In genomic region chr2:91206254-91206775, GRCm38 (mm10) we compare ENCODE assay signal across 26 mouse cellular contexts. TPM values are rescaled to one million over a fixed set of nuclear protein-coding genes. Genes with fewer than 3 reads are reported as not detected.
DNase-seq lines count a peak whose midpoint lies in the region; ATAC-seq and TF ChIP-seq lines count a peak whose summit lies in the region.
"Had no signal": no experiment of that assay in that cellular context is flagged by ENCODE, and none has a peak within 500 bp of the region (broad histone marks: within the 10 kb centered on the region; RNA-seq: fewer than 3 reads in every experiment).

No protein-coding gene starts in this region.

- peaks cover 45% of the 10 kb centered on the region for H3K36me3 ChIP-seq in midbrain, postnatal 0 days (ENCODE audit: insufficient read depth, low read length)

- peak; percentile 36 for DNase-seq in layer of hippocampus, adult 11-12 months (ENCODE audit: low spot score)
- no peak for DNase-seq in layer of hippocampus, adult 9-10 months (ENCODE audit: low spot score)
- DNase-seq in right cerebral cortex, adult 18-20 months, result peak; percentile 12
- no peak for DNase-seq in right cerebral cortex, postnatal 14 days
- no peak for DNase-seq in midbrain, postnatal 0 days (ENCODE audit: low spot score)
- DNase-seq: adrenal gland, postnatal 36 days; B cell, adult 2 months; cerebellum, adult 2 months; cerebellum, postnatal 25 days; gastrocnemius, postnatal 14 days; kidney, adult 8-10 months; kidney, postnatal 10 days had no signal

- no peaks in the 10 kb centered on the region for H3K9me3 ChIP-seq in midbrain, postnatal 0 days (ENCODE audit: low read length)
- H3K9me3 ChIP-seq: embryonic facial prominence, embryonic 12.5 days; G1E; heart, embryonic 15.5 days; intestine, embryonic 15.5 days; limb, embryonic 10.5 days; midbrain, embryonic 12.5 days had no signal

- no peaks in the 10 kb centered on the region for H3K27me3 ChIP-seq in midbrain, postnatal 0 days (ENCODE audit: insufficient read depth, low read length)
- H3K27me3 ChIP-seq: CH12.LX; embryonic facial prominence, embryonic 12.5 days; heart, embryonic 15.5 days; intestine, embryonic 15.5 days; midbrain, embryonic 12.5 days; Patski had no signal

- no peak overlapping the region for H3K9ac ChIP-seq in midbrain, postnatal 0 days (replicated peaks; ENCODE audit: low read length, poor library complexity, severe bottlenecking)
- H3K9ac ChIP-seq: embryonic facial prominence, embryonic 12.5 days; heart, embryonic 15.5 days; intestine, embryonic 15.5 days; liver, embryonic 14.5 days; midbrain, embryonic 12.5 days had no signal

- H3K27ac ChIP-seq in brown adipose tissue, adult 24 weeks (replicated peaks; ENCODE audit: low read depth, low read length), result peak overlapping the region; percentile 88
- H3K27ac ChIP-seq in midbrain, postnatal 0 days (ENCODE audit: low read depth, low read length), result no peak overlapping the region
- H3K27ac ChIP-seq: embryonic facial prominence, embryonic 12.5 days; heart, embryonic 15.5 days; intestine, embryonic 15.5 days; limb, embryonic 10.5 days; liver, embryonic 14.5 days; midbrain, embryonic 12.5 days had no signal

- no peak overlapping the region for H3K4me3 ChIP-seq in brown adipose tissue, adult 24 weeks (ENCODE audit: insufficient read depth, low read depth, low read length)
- no peak overlapping the region for H3K4me3 ChIP-seq in midbrain, postnatal 0 days (ENCODE audit: low read depth, low read length)
- H3K4me3 ChIP-seq: embryonic facial prominence, embryonic 12.5 days; heart, embryonic 15.5 days; intestine, embryonic 15.5 days; limb, embryonic 10.5 days; midbrain, embryonic 12.5 days had no signal

- TF ChIP-seq CTCF in midbrain, postnatal 0 days (IDR thresholded peaks at IDR 0.05), result no peak

- peaks cover 7% of the 10 kb centered on the region; the same call in 1 of the 2 replicates for H3K4me1 ChIP-seq in brown adipose tissue, adult 24 weeks (ENCODE audit: control insufficient read depth, insufficient read depth, insufficient read length, low read length)
- peaks cover 12% of the 10 kb centered on the region; the same call in 1 of the 2 replicates for H3K4me1 ChIP-seq in midbrain, postnatal 0 days (ENCODE audit: insufficient read depth, low read length)

- WGBS in midbrain, postnatal 0 days, result 98% methylated on average over 9 of the region's 9 CpGs

- H3K4me2 ChIP-seq in midbrain, postnatal 0 days (ENCODE audit: low read depth, low read length, poor library complexity, severe bottlenecking), result no peak overlapping the region
- H3K4me2 ChIP-seq: embryonic facial prominence, embryonic 12.5 days; heart, embryonic 15.5 days; intestine, embryonic 15.5 days; midbrain, embryonic 12.5 days had no signal

- 0 out of 2 replicates have a peak, but pooled peaks have one; percentile 10 for ATAC-seq in monocyte, adult 5-6 weeks (replicated peaks; ENCODE audit: insufficient number of reproducible peaks, low FRiP score, low TSS enrichment, poor library complexity, severe bottlenecking)
- ATAC-seq in midbrain, postnatal 0 days (ENCODE audit: low FRiP score), result no peak
- ATAC-seq: hindbrain, embryonic 16.5 days; intestine, embryonic 15.5 days; lung, postnatal 0 days; Patski had no signal

RNA-seq across cellular contexts. Expression of gene Acp2, which starts 3.6 kb away (rescaled TPM):
- 24.6 and 27.9 TPM in 2 replicates for polyA plus RNA-seq in brown adipose tissue, adult 24 weeks (2012; ENCODE audit: insufficient read depth, insufficient read length, missing spikeins)
- total RNA-seq in monocyte, adult 5-6 weeks (2017), result 16.0 to 20.6 TPM (median 17.2 TPM) in 3 replicates
- 44.7 and 45.2 TPM in 2 replicates for total RNA-seq in midbrain, postnatal 0 days (2014; rRNA removed)
- polyA plus RNA-seq in midbrain, postnatal 0 days (2015; fragmentation: Nextera tagmentation; extraction: Ambion mirVana), result 35.1 and 36.4 TPM in 2 replicates

RNA-seq across cellular contexts. Expression of gene Nr1h3, which starts 3.7 kb away (rescaled TPM):
- polyA plus RNA-seq in brown adipose tissue, adult 24 weeks (2012; ENCODE audit: insufficient read depth, insufficient read length, missing spikeins), result 45.2 and 59.1 TPM in 2 replicates
- total RNA-seq in monocyte, adult 5-6 weeks (2017), result 6.7 to 13.1 TPM (median 9.3 TPM) in 3 replicates
- total RNA-seq in midbrain, postnatal 0 days (2014; rRNA removed), result 0.82 and 3.8 TPM in 2 replicates
- polyA plus RNA-seq in midbrain, postnatal 0 days (2015; fragmentation: Nextera tagmentation; extraction: Ambion mirVana), result 0.70 and 1.9 TPM in 2 replicates
- total RNA-seq: hematopoietic stem cell, adult 5-6 weeks had no signal

RNA-seq across cellular contexts. Expression of gene Madd, which starts 22.7 kb away (rescaled TPM):
- 2.3 and 4.0 TPM in 2 replicates for polyA plus RNA-seq in brown adipose tissue, adult 24 weeks (2012; ENCODE audit: insufficient read depth, insufficient read length, missing spikeins)
- total RNA-seq in monocyte, adult 5-6 weeks (2017), result 66.0 to 190 TPM (median 155 TPM) in 3 replicates
- total RNA-seq in midbrain, postnatal 0 days (2014; rRNA removed), result 74.8 and 87.1 TPM in 2 replicates
- 36.9 and 39.8 TPM in 2 replicates for polyA plus RNA-seq in midbrain, postnatal 0 days (2015; fragmentation: Nextera tagmentation; extraction: Ambion mirVana)

RNA-seq across cellular contexts. Expression of gene Ddb2, which starts 30.5 kb away (rescaled TPM):
- polyA plus RNA-seq in brown adipose tissue, adult 24 weeks (2012; ENCODE audit: insufficient read depth, insufficient read length, missing spikeins), result 3.7 and 5.7 TPM in 2 replicates
- 8.5 to 15.4 TPM (median 8.8 TPM) in 3 replicates for total RNA-seq in monocyte, adult 5-6 weeks (2017)
- total RNA-seq in midbrain, postnatal 0 days (2014; rRNA removed), result 7.9 and 11.5 TPM in 2 replicates
- 13.4 and 14.2 TPM in 2 replicates for polyA plus RNA-seq in midbrain, postnatal 0 days (2015; fragmentation: Nextera tagmentation; extraction: Ambion mirVana)

RNA-seq across cellular contexts. Expression of gene Pacsin3, which starts 49.4 kb away (rescaled TPM):
- 9.0 and 11.7 TPM in 2 replicates for polyA plus RNA-seq in brown adipose tissue, adult 24 weeks (2012; ENCODE audit: insufficient read depth, insufficient read length, missing spikeins)
- 0.53 TPM in 1 of 3 replicates, not detected in the others for total RNA-seq in monocyte, adult 5-6 weeks (2017)
- 17.5 and 22.6 TPM in 2 replicates for total RNA-seq in midbrain, postnatal 0 days (2014; rRNA removed)
- 17.7 and 18.7 TPM in 2 replicates for polyA plus RNA-seq in midbrain, postnatal 0 days (2015; fragmentation: Nextera tagmentation; extraction: Ambion mirVana)

Comparison
In these comparisons a context has a peak if more than half of its experiments do, and no peak if none do; other contexts are left out.
1. DNase-seq: peak in layer of hippocampus, adult 11-12 months (single experiment) and right cerebral cortex, adult 18-20 months (single experiment); none in layer of hippocampus, adult 9-10 months (single experiment), right cerebral cortex, postnatal 14 days (single experiment) and midbrain, postnatal 0 days (single experiment).